Mouse (Mus musculus): ENCODE results near the gene Slc18a3.

DNA sequence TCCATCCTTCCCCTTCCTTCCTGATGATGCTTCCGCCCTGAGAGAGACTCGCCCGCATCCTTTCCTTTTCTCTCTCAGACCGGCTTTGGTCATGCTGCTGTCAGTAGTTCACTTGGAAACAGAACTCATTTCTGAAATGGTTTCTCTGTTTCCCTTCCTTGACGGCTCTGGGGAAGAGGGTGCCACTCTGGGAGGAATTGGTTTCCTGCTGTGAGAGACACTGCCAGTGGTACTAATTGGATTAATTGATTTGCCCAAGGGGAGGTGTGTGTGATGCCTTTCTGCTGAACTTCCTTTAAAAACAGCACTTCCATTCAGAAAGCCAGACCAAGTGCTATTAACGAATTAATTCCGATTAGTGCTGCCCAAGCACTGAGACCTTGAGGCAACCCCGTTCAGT lies 21.2 kb downstream of the Slc18a3 start:
- TF ChIP-seq POLR2A (IDR thresholded peaks at IDR 0.05; ENCODE audit: borderline replicate concordance, extremely low read depth, low read depth, low read length) (no peak), CTCF (IDR thresholded peaks at IDR 0.05; ENCODE audit: insufficient read depth, low read length) (no peak)
